Mouse (Mus musculus) forebrain, embryonic 16.5 days (tissue): ENCODE measurements around the gene Gm44511. TPM values are rescaled to one million over a fixed set of nuclear protein-coding genes. Genes with fewer than 3 reads are reported as not detected.
"Not testable (repeated sequence)": the region's sequence is repeated elsewhere in the genome, so short reads cannot be mapped to it uniquely, and the experiment has no call there.

ENCODE experiments used
- ATAC-seq: fragments of 200-750 bp; cut with Nextera tagmentation; 2 replicates; pipeline ENCODE4 v1.8.0; 2017; ENCODE audit warnings: mild to moderate bottlenecking, moderate library complexity
- H3K27ac ChIP-seq: fragments of 300-500 bp; sonication (generic); 2 replicates; pipeline ENCODE4 v1.5.1; 2014; ENCODE audit warnings: low read length, control low read depth
- H3K27me3 ChIP-seq: fragments of 300-500 bp; sonication (generic); replicated peaks from 2 replicates; pipeline ENCODE4 v1.6.1; 2014; ENCODE audit warnings: low read length; ENCODE audit not compliant: control insufficient read depth, insufficient read depth
- H3K36me3 ChIP-seq: fragments of 300-500 bp; sonication (generic); 2 replicates; pipeline ENCODE4 v1.6.1; 2014; ENCODE audit not compliant: control insufficient read depth, insufficient read depth
- H3K4me1 ChIP-seq: fragments of 300-500 bp; sonication (generic); replicated peaks from 2 replicates; pipeline ENCODE4 v1.6.1; 2014; ENCODE audit warnings: low read length; ENCODE audit not compliant: control insufficient read depth, insufficient read depth
- H3K4me2 ChIP-seq: fragments of 300-500 bp; sonication (generic); 2 replicates; pipeline ENCODE4 v1.6.1; 2014; ENCODE audit warnings: mild to moderate bottlenecking, low read length, control low read depth
- H3K4me3 ChIP-seq: fragments of 300-500 bp; sonication (generic); replicated peaks from 2 replicates; pipeline ENCODE4 v1.5.1; 2014; ENCODE audit warnings: mild to moderate bottlenecking, low read length, control low read depth
- H3K9ac ChIP-seq: fragments of 300-500 bp; sonication (generic); replicated peaks from 2 replicates; pipeline ENCODE4 v1.6.1; 2014; ENCODE audit warnings: low read depth, low read length, control low read depth
- H3K9me3 ChIP-seq: fragments of 300-500 bp; sonication (generic); 2 replicates; pipeline ENCODE4 v1.6.1; 2016; ENCODE audit warnings: low read length; ENCODE audit not compliant: control insufficient read depth
- WGBS: fragments of 180-500 bp; shearing (Covaris S2); extraction: QIAGEN DNeasy Blood & Tissue Kit; methylation state at CpG from one replicate; pipeline ENCODE4 v1.1.7; 2014; 5-methylcytosine and 5-hydroxymethylcytosine counted together
- polyA plus RNA-seq: library from polyadenylated mRNA; unstranded; fragments of >200 nt; fragmentation: Nextera tagmentation; extraction: Ambion mirVana; gene quantifications from 2 replicates; pipeline ENCODE4 v1.2.1, GENCODE M21; 2015

The Gm44511 gene
- polyA plus RNA-seq, 1 experiment from 2014 or later = not detected

DNA sequence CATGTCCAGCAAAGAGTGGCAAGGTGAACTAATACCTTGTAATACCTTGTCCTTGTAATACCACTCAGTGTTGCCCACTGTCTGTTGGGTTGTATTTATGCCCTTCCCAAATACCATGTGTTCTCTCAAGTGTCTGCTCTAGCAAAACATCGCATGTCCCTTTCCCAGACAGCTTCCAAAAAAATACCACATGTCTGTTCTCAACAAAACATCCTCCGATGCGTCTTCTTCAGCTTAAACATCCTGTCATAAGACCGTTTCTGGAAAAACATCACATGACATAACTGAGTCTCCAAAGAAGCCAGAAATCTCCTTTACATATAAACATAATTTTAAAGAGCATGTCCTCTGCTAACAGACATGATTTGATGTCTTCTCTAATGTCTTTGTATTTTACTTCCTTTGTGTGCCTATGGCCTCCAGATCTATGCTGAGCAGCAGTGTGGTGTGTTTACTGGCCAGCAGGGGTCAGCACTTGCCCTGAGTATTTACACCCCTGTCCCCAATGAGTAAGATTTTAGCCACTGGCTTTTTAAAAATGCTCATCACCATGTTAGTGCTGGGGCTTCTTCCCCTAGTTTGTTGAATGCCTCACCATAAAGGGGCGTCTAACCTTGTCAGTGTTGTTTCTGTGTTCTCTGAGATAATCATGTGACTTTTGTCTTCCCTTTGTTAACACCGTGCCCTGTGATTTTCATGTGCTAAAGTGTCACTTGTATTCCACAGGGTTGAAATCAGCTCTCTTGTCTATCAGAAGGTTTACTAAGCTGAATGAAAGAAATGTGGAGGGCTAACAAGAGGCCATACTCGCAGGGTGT is 21.1 kb downstream of the Gm44511 start:
- H3K4me2 ChIP-seq, H3K9ac ChIP-seq, H3K27me3 ChIP-seq, H3K27ac ChIP-seq, H3K9me3 ChIP-seq, H3K4me3 ChIP-seq, H3K36me3 ChIP-seq, H3K4me1 ChIP-seq, ATAC-seq: not testable (repeated sequence)
- 57% methylated on average over 7 of the region's 7 CpGs for WGBS

GRCm38 (mm10) chr6:128802999-128803857 is 22.9 kb downstream of the Gm44511 start:
- peak overlapping the region; percentile 55 for H3K4me3 ChIP-seq
- WGBS = 4% methylated on average over 26 of the region's 26 CpGs
- ATAC-seq = peak; percentile 92
- no peaks in the 10 kb centered on the region for H3K9me3 ChIP-seq
- peak overlapping the region; percentile 60 for H3K4me2 ChIP-seq
- H3K36me3 ChIP-seq = no peaks in the 10 kb centered on the region
- H3K9ac ChIP-seq = peak overlapping the region; percentile 59
- peak overlapping the region; percentile 85 for H3K27ac ChIP-seq
- peaks cover 7% of the 10 kb centered on the region for H3K4me1 ChIP-seq
- H3K27me3 ChIP-seq = no peaks in the 10 kb centered on the region

GRCm38 (mm10) chr6:128802557-128802956 is 23.6 kb downstream of the Gm44511 start:
- Histone ChIP-seq H3K27me3 (no peaks in the 10 kb centered on the region), H3K9ac (peak overlapping the region; percentile 59), H3K27ac (peak overlapping the region; percentile 85), H3K4me1 (peaks cover 13% of the 10 kb centered on the region), H3K4me3 (peak overlapping the region; percentile 55), H3K36me3 (no peaks in the 10 kb centered on the region), H3K9me3 (no peaks in the 10 kb centered on the region), H3K4me2 (peak overlapping the region; percentile 60)
- ATAC-seq = peak; percentile 40
- WGBS = 9% methylated on average over 10 of the region's 10 CpGs

DNA sequence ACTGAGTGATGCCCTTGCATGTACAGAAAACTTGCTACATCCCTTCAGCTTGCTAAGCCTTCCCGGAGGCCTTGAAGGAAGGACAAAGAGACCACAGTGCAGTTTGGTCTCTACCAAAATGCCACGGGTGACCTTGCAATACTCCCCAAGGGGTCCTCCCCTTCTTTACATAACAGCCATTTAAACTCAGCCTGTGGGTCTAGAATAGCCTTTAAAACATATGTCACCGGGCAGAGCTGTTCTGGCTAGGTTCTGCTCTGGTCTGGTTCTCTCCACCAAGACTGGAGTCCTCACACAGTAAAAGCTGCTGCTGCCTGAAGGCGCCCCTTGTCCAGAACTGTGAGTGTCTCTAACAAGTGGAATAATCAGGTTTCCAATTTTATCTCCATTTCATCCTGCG is 25.4 kb downstream of the Gm44511 start:
- H3K9ac ChIP-seq, H3K36me3 ChIP-seq, H3K27ac ChIP-seq, H3K27me3 ChIP-seq, ATAC-seq, H3K4me3 ChIP-seq, H3K9me3 ChIP-seq, H3K4me2 ChIP-seq: not testable (repeated sequence)
- peaks cover 13% of the 10 kb centered on the region for H3K4me1 ChIP-seq
- WGBS = 79% methylated on average over 5 of the region's 5 CpGs

GRCm38 (mm10) chr6:128799896-128800270 is 26.2 kb downstream of the Gm44511 start:
- Histone ChIP-seq H3K36me3 (no peaks in the 10 kb centered on the region), H3K27ac (peak overlapping the region; percentile 86), H3K4me3 (peak overlapping the region; percentile 65), H3K4me2 (peak overlapping the region; percentile 54), H3K4me1 (peaks cover 13% of the 10 kb centered on the region), H3K27me3 (no peaks in the 10 kb centered on the region), H3K9me3 (no peaks in the 10 kb centered on the region), H3K9ac (peak overlapping the region; percentile 58)
- 15% methylated on average over 7 of the region's 7 CpGs for WGBS
- no peak for ATAC-seq

- Histone ChIP-seq H3K4me1 (peaks cover 13% of the 10 kb centered on the region), H3K4me2 (peak overlapping the region; percentile 74), H3K9ac (peak overlapping the region; percentile 61), H3K4me3 (peak overlapping the region; percentile 65), H3K27ac (peak overlapping the region; percentile 86)
- peak; percentile 69 for ATAC-seq
- not testable (repeated sequence) for H3K36me3 ChIP-seq, H3K27me3 ChIP-seq, H3K9me3 ChIP-seq
- WGBS = under 1% methylated on average over 49 of the region's 49 CpGs
Measured at GRCm38 (mm10) chr6:128799144-128799895, 26.8 kb downstream of the Gm44511 start.

DNA sequence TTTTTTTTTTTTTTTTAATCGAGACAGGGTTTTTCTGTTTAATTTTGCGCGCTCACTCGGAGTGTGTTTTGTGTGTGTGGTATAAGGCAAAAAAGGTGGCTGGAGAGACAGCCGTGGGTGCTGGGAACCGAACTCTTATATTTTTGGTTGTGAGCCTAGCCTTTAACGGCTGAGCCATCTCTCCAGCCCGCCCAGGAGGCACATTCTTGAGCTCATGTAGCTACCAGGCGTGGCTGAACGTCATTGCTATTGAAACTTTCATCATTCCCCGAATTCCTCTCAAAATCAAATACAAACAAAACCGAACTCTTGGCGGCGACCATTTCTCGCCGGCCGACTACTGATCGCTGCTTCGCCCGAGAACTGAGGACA is 27.4 kb downstream of the Gm44511 start:
- H3K4me3 ChIP-seq = peak overlapping the region; percentile 65
- not testable (repeated sequence) for H3K36me3 ChIP-seq, H3K27me3 ChIP-seq, H3K9me3 ChIP-seq
- peak overlapping the region; percentile 61 for H3K9ac ChIP-seq
- WGBS = 0% methylated on average over 20 of the region's 20 CpGs
- peak overlapping the region; percentile 74 for H3K4me2 ChIP-seq
- peak; percentile 51 for ATAC-seq
- H3K4me1 ChIP-seq = peaks cover 13% of the 10 kb centered on the region
- peak overlapping the region; percentile 86 for H3K27ac ChIP-seq

- Histone ChIP-seq H3K9me3 (no peaks in the 10 kb centered on the region), H3K9ac (peak overlapping the region; percentile 50), H3K4me1 (peaks cover 13% of the 10 kb centered on the region), H3K4me3 (peak overlapping the region; percentile 65), H3K36me3 (no peaks in the 10 kb centered on the region), H3K27me3 (no peaks in the 10 kb centered on the region), H3K4me2 (peak overlapping the region; percentile 74), H3K27ac (peak overlapping the region; percentile 32; the same call in 1 of the 2 replicates)
- ATAC-seq = no peak
- WGBS = 10% methylated on average over 15 of the region's 15 CpGs
Measured at GRCm38 (mm10) chr6:128797936-128798771, 28.0 kb downstream of the Gm44511 start.
